ENCODE assay signal across 8 mouse cellular contexts in genomic region chr10:80931695-80932094, GRCm38 (mm10). TPM values are rescaled to one million over a fixed set of nuclear protein-coding genes. Genes with fewer than 3 reads are reported as not detected.
DNase-seq lines count a peak whose midpoint lies in the region; ATAC-seq and TF ChIP-seq lines count a peak whose summit lies in the region.

No protein-coding gene starts in this region.

- H3K36me3 ChIP-seq in heart, postnatal 0 days (replicated peaks; ENCODE audit: control insufficient read depth, insufficient read depth, low read length): no peaks in the 10 kb centered on the region
- no peaks in the 10 kb centered on the region for H3K36me3 ChIP-seq in G1E (replicated peaks)
- H3K36me3 ChIP-seq in forebrain, embryonic 13.5 days (ENCODE audit: poor library complexity, severe bottlenecking): no peaks in the 10 kb centered on the region
- H3K36me3 ChIP-seq in midbrain, embryonic 10.5 days: no peaks in the 10 kb centered on the region

- no peak for TF ChIP-seq CTCF in heart, postnatal 0 days (IDR thresholded peaks at IDR 0.05; ENCODE audit: low read depth)
- no peak for TF ChIP-seq CTCF in G1E (IDR thresholded peaks at IDR 0.05; ENCODE audit: low read depth, low read length)

- H3K4me1 ChIP-seq in heart, postnatal 0 days (ENCODE audit: control insufficient read depth, insufficient read depth): peaks cover 44% of the 10 kb centered on the region
- H3K4me1 ChIP-seq in G1E (ENCODE audit: insufficient read depth, low read depth, low read length): peaks cover 68% of the 10 kb centered on the region
- H3K4me1 ChIP-seq in forebrain, embryonic 13.5 days: peaks cover 73% of the 10 kb centered on the region
- peaks cover 87% of the 10 kb centered on the region for H3K4me1 ChIP-seq in midbrain, embryonic 10.5 days

- peak overlapping the region; percentile 82 for H3K27ac ChIP-seq in heart, postnatal 0 days (ENCODE audit: low read depth)
- H3K27ac ChIP-seq in forebrain, embryonic 13.5 days: no peak overlapping the region
- H3K27ac ChIP-seq in midbrain, embryonic 10.5 days (replicated peaks): no peak overlapping the region

- no peaks in the 10 kb centered on the region for H3K9me3 ChIP-seq in heart, postnatal 0 days (replicated peaks; ENCODE audit: control insufficient read depth, low read length)
- H3K9me3 ChIP-seq in G1E (replicated peaks): no peaks in the 10 kb centered on the region
- no peaks in the 10 kb centered on the region for H3K9me3 ChIP-seq in forebrain, embryonic 13.5 days (replicated peaks)
- H3K9me3 ChIP-seq in midbrain, embryonic 10.5 days (replicated peaks): no peaks in the 10 kb centered on the region

- intact Hi-C loops in left cerebral cortex, postnatal 14 days (cut with DNase I): no loop called here

- H3K9ac ChIP-seq in heart, postnatal 0 days (replicated peaks; ENCODE audit: low read depth, low read length): peak overlapping the region; percentile 48; the same call in 1 of the 2 replicates
- H3K9ac ChIP-seq in forebrain, embryonic 13.5 days: no peak overlapping the region

- no peak for TF ChIP-seq EP300 in heart, postnatal 0 days (IDR thresholded peaks at IDR 0.05; ENCODE audit: low read depth)

- H3K27me3 ChIP-seq in heart, postnatal 0 days (ENCODE audit: control insufficient read depth, insufficient read depth, low read length): no peaks in the 10 kb centered on the region
- peaks cover 62% of the 10 kb centered on the region for H3K27me3 ChIP-seq in G1E (ENCODE audit: insufficient read depth, low read length)
- H3K27me3 ChIP-seq in forebrain, embryonic 13.5 days: peaks cover 66% of the 10 kb centered on the region
- H3K27me3 ChIP-seq in midbrain, embryonic 10.5 days (ENCODE audit: low read depth, poor library complexity, severe bottlenecking): peaks cover 73% of the 10 kb centered on the region

- no peak for ATAC-seq in heart, postnatal 0 days (ENCODE audit: insufficient read depth, low read depth)
- no peak for ATAC-seq in G1E (ENCODE audit: extremely low read depth, insufficient number of reproducible peaks, low FRiP score, poor library complexity, severe bottlenecking)
- ATAC-seq in forebrain, embryonic 13.5 days: no peak
- no peak for ATAC-seq in megakaryocyte-erythroid progenitor cell, adult 5-6 weeks (replicated peaks; ENCODE audit: low FRiP score, low TSS enrichment, poor library complexity, severe bottlenecking)

- DNase-seq in heart, postnatal 0 days (ENCODE audit: low spot score): no peak
- no peak for DNase-seq in heart, adult 11 months
- no peak for DNase-seq in G1E (ENCODE audit: low spot score)
- DNase-seq in midbrain, embryonic 10.5 days (ENCODE audit: low spot score): peak; percentile 45
- DNase-seq in frontal cortex, postnatal 25 days (ENCODE audit: low spot score in 2 of 2): no peak
- no peak for DNase-seq in left cerebral cortex, postnatal 14 days (ENCODE audit: low spot score in 2 of 2)

- peak overlapping the region; percentile 66 for H3K4me3 ChIP-seq in heart, postnatal 0 days (ENCODE audit: low read depth, low read length)
- H3K4me3 ChIP-seq in G1E (ENCODE audit: low read depth, low read length): peak overlapping the region; percentile 67; the same call in 1 of the 2 replicates
- H3K4me3 ChIP-seq in forebrain, embryonic 13.5 days: peak overlapping the region; percentile 42; the same call in 1 of the 2 replicates
- peak overlapping the region; percentile 65 for H3K4me3 ChIP-seq in midbrain, embryonic 10.5 days

- peak overlapping the region; percentile 76 for H3K4me2 ChIP-seq in heart, postnatal 0 days (ENCODE audit: low read depth, low read length)
- H3K4me2 ChIP-seq in forebrain, embryonic 13.5 days: peak overlapping the region; percentile 80

- 6% methylated on average over 26 of the region's 26 CpGs for WGBS in heart, postnatal 0 days
- WGBS in forebrain, embryonic 13.5 days: 0% methylated on average over 26 of the region's 26 CpGs
- WGBS in midbrain, embryonic 10.5 days: under 1% methylated on average over 26 of the region's 26 CpGs

RNA-seq across cellular contexts. Expression of gene Gadd45b, which starts 1.8 kb away (rescaled TPM):
- total RNA-seq in heart, postnatal 0 days (2014; rRNA removed; ENCODE audit: low replicate concordance): 18.9 and 26.8 TPM in 2 replicates
- polyA plus RNA-seq in heart, postnatal 0 days (2015; fragmentation: Nextera tagmentation; extraction: Ambion mirVana): 22.3 and 28.0 TPM in 2 replicates
- total RNA-seq in G1E (2014; fragmentation: Nextera tagmentation) (2.1 and 5.7 TPM in 2 replicates), G1E (2017) (1.1 and 1.9 TPM in 2 replicates)
- 2.8 and 3.7 TPM in 2 replicates for polyA plus RNA-seq in G1E (2012)
- polyA plus RNA-seq in forebrain, embryonic 13.5 days (2015; fragmentation: Nextera tagmentation; extraction: Ambion mirVana): 4.9 and 5.1 TPM in 2 replicates
- 6.1 and 9.2 TPM in 2 replicates for polyA plus RNA-seq in midbrain, embryonic 10.5 days (2016; fragmentation: Nextera tagmentation; extraction: Ambion mirVana)
- 10 to 100 TPM; 11.9 to 12.5 TPM for total RNA-seq in left cerebral cortex, postnatal 14 days (2021)
- total RNA-seq in megakaryocyte-erythroid progenitor cell, adult 5-6 weeks (2014; fragmentation: Nextera tagmentation): not detected in 2 replicates
- total RNA-seq in megakaryocyte-erythroid progenitor cell, adult 5-6 weeks (2017): 7.5 and 8.7 TPM in 2 replicates

RNA-seq across cellular contexts. Expression of gene Lmnb2, which starts 13.7 kb away (rescaled TPM):
- total RNA-seq in heart, postnatal 0 days (2014; rRNA removed; ENCODE audit: low replicate concordance): 13.9 and 18.9 TPM in 2 replicates
- 9.1 and 9.7 TPM in 2 replicates for polyA plus RNA-seq in heart, postnatal 0 days (2015; fragmentation: Nextera tagmentation; extraction: Ambion mirVana)
- total RNA-seq in G1E (2014; fragmentation: Nextera tagmentation) (3.0 and 3.1 TPM in 2 replicates), G1E (2017) (4.8 and 5.5 TPM in 2 replicates)
- polyA plus RNA-seq in G1E (2012): 10.2 and 11.9 TPM in 2 replicates
- polyA plus RNA-seq in forebrain, embryonic 13.5 days (2015; fragmentation: Nextera tagmentation; extraction: Ambion mirVana): 54.0 and 54.9 TPM in 2 replicates
- 77.9 and 84.7 TPM in 2 replicates for polyA plus RNA-seq in midbrain, embryonic 10.5 days (2016; fragmentation: Nextera tagmentation; extraction: Ambion mirVana)
- total RNA-seq in left cerebral cortex, postnatal 14 days (2021): 10 to 100 TPM; 19.7 to 20.1 TPM
- 14.9 and 24.4 TPM in 2 replicates for total RNA-seq in megakaryocyte-erythroid progenitor cell, adult 5-6 weeks (2014; fragmentation: Nextera tagmentation)
- total RNA-seq in megakaryocyte-erythroid progenitor cell, adult 5-6 weeks (2017): 24.0 and 29.0 TPM in 2 replicates

RNA-seq across cellular contexts. Expression of gene Timm13, which starts 30.9 kb away (rescaled TPM):
- 163 and 256 TPM in 2 replicates for total RNA-seq in heart, postnatal 0 days (2014; rRNA removed; ENCODE audit: low replicate concordance)
- 355 and 386 TPM in 2 replicates for polyA plus RNA-seq in heart, postnatal 0 days (2015; fragmentation: Nextera tagmentation; extraction: Ambion mirVana)
- total RNA-seq in G1E (2014; fragmentation: Nextera tagmentation) (34.0 and 51.2 TPM in 2 replicates), G1E (2017) (70.4 and 75.5 TPM in 2 replicates)
- 295 and 345 TPM in 2 replicates for polyA plus RNA-seq in G1E (2012)
- 356 and 364 TPM in 2 replicates for polyA plus RNA-seq in forebrain, embryonic 13.5 days (2015; fragmentation: Nextera tagmentation; extraction: Ambion mirVana)
- 335 and 382 TPM in 2 replicates for polyA plus RNA-seq in midbrain, embryonic 10.5 days (2016; fragmentation: Nextera tagmentation; extraction: Ambion mirVana)
- total RNA-seq in left cerebral cortex, postnatal 14 days (2021): 100 to 1,000 TPM; 145 to 157 TPM
- total RNA-seq in megakaryocyte-erythroid progenitor cell, adult 5-6 weeks (2014; fragmentation: Nextera tagmentation): 206 and 233 TPM in 2 replicates
- 27.7 and 49.2 TPM in 2 replicates for total RNA-seq in megakaryocyte-erythroid progenitor cell, adult 5-6 weeks (2017)
